Mouse (Mus musculus) C2C12 (cell line): ENCODE measurements around the gene Hs3st6. TPM values are rescaled to one million over a fixed set of nuclear protein-coding genes. Genes with fewer than 3 reads are reported as not detected.
A peak's percentile ranks its signal among the peaks of the same experiment; 100 is the strongest.

Source experiments
- H3K27me3 ChIP-seq: one replicate; pipeline ENCODE4 v1.6.1; 2011; ENCODE audit not compliant: control insufficient read depth, insufficient read depth, insufficient read length
- H3K36me3 ChIP-seq: one replicate; pipeline ENCODE4 v1.6.1; 2011; ENCODE audit not compliant: control insufficient read depth, insufficient read depth
- H3K4me3 ChIP-seq: one replicate; pipeline ENCODE4 v1.5.1; 2011; ENCODE audit warnings: mild to moderate bottlenecking, control low read depth; ENCODE audit not compliant: poor library complexity, insufficient read depth, severe bottlenecking
- H3K79me2 ChIP-seq: one replicate; pipeline ENCODE4 v1.6.1; 2011; ENCODE audit not compliant: control insufficient read depth, insufficient read depth
- H3K79me3 ChIP-seq: one replicate; pipeline ENCODE4 v1.6.1; 2011; ENCODE audit warnings: low read depth, control low read depth
- H3ac ChIP-seq: one replicate; pipeline ENCODE3; 2011; ENCODE audit warnings: low read depth; ENCODE audit not compliant: control insufficient read depth, insufficient read length
- CEBPB ChIP-seq: IDR thresholded peaks from one replicate; pipeline ENCODE4 v1.6.1; 2011; ENCODE audit warnings: low read depth, mild to moderate bottlenecking, control low read depth, moderate library complexity
- CTCF ChIP-seq: IDR thresholded peaks from one replicate; pipeline ENCODE4 v1.5.1; 2011; ENCODE audit not compliant: control insufficient read depth, insufficient read depth, insufficient read length
- FOSL1 ChIP-seq: IDR thresholded peaks from one replicate; pipeline ENCODE4 v1.8.0; 2011; ENCODE audit warnings: mild to moderate bottlenecking, low read length; ENCODE audit not compliant: poor library complexity, insufficient read depth, severe bottlenecking
- MAX ChIP-seq: IDR thresholded peaks from one replicate; pipeline ENCODE4 v1.6.1; 2011; ENCODE audit warnings: mild to moderate bottlenecking, control low read depth
- MYOD1 ChIP-seq: IDR thresholded peaks from one replicate; pipeline ENCODE4 v1.6.1; 2011; ENCODE audit warnings: low read depth; ENCODE audit not compliant: control insufficient read depth, insufficient read length
- MYOG ChIP-seq: IDR thresholded peaks from one replicate; pipeline ENCODE4 v1.6.1; 2011; ENCODE audit not compliant: control insufficient read depth, insufficient read length; ENCODE audit errors: extremely low read depth
- USF1 ChIP-seq: IDR thresholded peaks from one replicate; pipeline ENCODE4 v1.6.1; 2011; ENCODE audit warnings: low read depth, mild to moderate bottlenecking, control low read depth, moderate library complexity
- polyA plus RNA-seq: library from polyadenylated mRNA; unstranded; fragments of >200 nt; fragmentation: generic; extraction: Trizol; gene quantifications from one replicate; pipeline ENCODE4 v1.2.1, GENCODE M21; 2012; ENCODE audit warnings: missing spikeins

Hs3st6 gene
- polyA plus RNA-seq, 1 experiment: not detected

GRCm38 (mm10) chr17:24734513-24734912, 18.3 kb upstream of the Hs3st6 start:
- Histone ChIP-seq H3K36me3 (no peaks in the 10 kb centered on the region), H3ac (no peak overlapping the region), H3K4me3 (no peak overlapping the region), H3K27me3 (peaks cover 6% of the 10 kb centered on the region), H3K79me2 (no peaks in the 10 kb centered on the region), H3K79me3 (no peaks in the 10 kb centered on the region)
- no peak for TF ChIP-seq USF1
- TF ChIP-seq MYOG: no peak
- no peak for TF ChIP-seq MAX
- no peak for TF ChIP-seq CTCF
- no peak for TF ChIP-seq FOSL1
- no peak for TF ChIP-seq CEBPB
- TF ChIP-seq MYOD1: no peak

GRCm38 (mm10) chr17:24735446-24735845, 17.3 kb upstream of the Hs3st6 start:
- no peak overlapping the region for H3ac ChIP-seq
- no peak for TF ChIP-seq FOSL1
- no peak for TF ChIP-seq MYOD1
- TF ChIP-seq CEBPB: no peak
- no peak for TF ChIP-seq USF1
- no peak for TF ChIP-seq MYOG
- TF ChIP-seq MAX: no peak
- TF ChIP-seq CTCF: no peak
- H3K79me3 ChIP-seq: no peaks in the 10 kb centered on the region
- H3K4me3 ChIP-seq: no peak overlapping the region
- no peaks in the 10 kb centered on the region for H3K79me2 ChIP-seq
- H3K27me3 ChIP-seq: peaks cover 6% of the 10 kb centered on the region
- no peaks in the 10 kb centered on the region for H3K36me3 ChIP-seq

- Histone ChIP-seq H3K79me3 (no peaks in the 10 kb centered on the region), H3K36me3 (no peaks in the 10 kb centered on the region), H3K4me3 (peak within 1 kb of the TSS; percentile 61), H3K27me3 (peaks cover 6% of the 10 kb centered on the region), H3K79me2 (no peaks in the 10 kb centered on the region), H3ac (peak within 1 kb of the TSS; percentile 88)
- no peak for TF ChIP-seq USF1
- no peak for TF ChIP-seq FOSL1
- TF ChIP-seq CTCF: no peak
- TF ChIP-seq MYOD1: no peak
- TF ChIP-seq CEBPB: no peak
- TF ChIP-seq MYOG: no peak
- no peak for TF ChIP-seq MAX
Observed at GRCm38 (mm10) chr17:24736330-24737051, 16.3 kb upstream of the Hs3st6 start, which contains the start of gene Msrb1. TSS of gene Msrb1 (plus strand) at chr17:24736642.

GRCm38 (mm10) chr17:24737135-24737810, 15.5 kb upstream of the Hs3st6 start:
- H3K4me3 ChIP-seq: peak overlapping the region; percentile 61
- no peaks in the 10 kb centered on the region for H3K79me2 ChIP-seq
- H3K36me3 ChIP-seq: no peaks in the 10 kb centered on the region
- TF ChIP-seq MYOD1 (no peak), USF1 (no peak), MYOG (no peak), CTCF (no peak), MAX (no peak), FOSL1 (no peak), CEBPB (no peak)
- no peaks in the 10 kb centered on the region for H3K79me3 ChIP-seq
- H3K27me3 ChIP-seq: peaks cover 6% of the 10 kb centered on the region
- H3ac ChIP-seq: peak overlapping the region; percentile 88

GRCm38 (mm10) chr17:24738238-24738637, 14.6 kb upstream of the Hs3st6 start:
- H3K36me3 ChIP-seq: no peaks in the 10 kb centered on the region
- H3ac ChIP-seq: no peak overlapping the region
- no peak for TF ChIP-seq FOSL1
- TF ChIP-seq USF1: no peak
- no peak for TF ChIP-seq MYOD1
- TF ChIP-seq MYOG: no peak
- no peak for TF ChIP-seq MAX
- no peak for TF ChIP-seq CTCF
- no peak for TF ChIP-seq CEBPB
- no peaks in the 10 kb centered on the region for H3K79me3 ChIP-seq
- no peaks in the 10 kb centered on the region for H3K27me3 ChIP-seq
- no peaks in the 10 kb centered on the region for H3K79me2 ChIP-seq
- no peak overlapping the region for H3K4me3 ChIP-seq

- no peaks in the 10 kb centered on the region for H3K27me3 ChIP-seq
- no peaks in the 10 kb centered on the region for H3K79me3 ChIP-seq
- TF ChIP-seq CTCF: no peak
- TF ChIP-seq MAX: no peak
- no peak for TF ChIP-seq USF1
- TF ChIP-seq FOSL1: no peak
- no peak for TF ChIP-seq MYOG
- TF ChIP-seq CEBPB: no peak
- no peak for TF ChIP-seq MYOD1
- no peak overlapping the region for H3K4me3 ChIP-seq
- H3ac ChIP-seq: no peak overlapping the region
- H3K36me3 ChIP-seq: no peaks in the 10 kb centered on the region
- H3K79me2 ChIP-seq: no peaks in the 10 kb centered on the region
Observed at GRCm38 (mm10) chr17:24739926-24740325, 12.9 kb upstream of the Hs3st6 start.
